Mouse (Mus musculus): ENCODE data around the gene Mrrf. TPM values are rescaled to one million over a fixed set of nuclear protein-coding genes. Genes with fewer than 3 reads are reported as not detected.
A peak's percentile ranks its signal among the peaks of the same experiment; 100 is the strongest.

Gene Mrrf
- polyA plus RNA-seq (2012; ENCODE audit: insufficient read depth, insufficient read length, missing spikeins): 32.9 and 33.1 TPM in 2 replicates

DNA sequence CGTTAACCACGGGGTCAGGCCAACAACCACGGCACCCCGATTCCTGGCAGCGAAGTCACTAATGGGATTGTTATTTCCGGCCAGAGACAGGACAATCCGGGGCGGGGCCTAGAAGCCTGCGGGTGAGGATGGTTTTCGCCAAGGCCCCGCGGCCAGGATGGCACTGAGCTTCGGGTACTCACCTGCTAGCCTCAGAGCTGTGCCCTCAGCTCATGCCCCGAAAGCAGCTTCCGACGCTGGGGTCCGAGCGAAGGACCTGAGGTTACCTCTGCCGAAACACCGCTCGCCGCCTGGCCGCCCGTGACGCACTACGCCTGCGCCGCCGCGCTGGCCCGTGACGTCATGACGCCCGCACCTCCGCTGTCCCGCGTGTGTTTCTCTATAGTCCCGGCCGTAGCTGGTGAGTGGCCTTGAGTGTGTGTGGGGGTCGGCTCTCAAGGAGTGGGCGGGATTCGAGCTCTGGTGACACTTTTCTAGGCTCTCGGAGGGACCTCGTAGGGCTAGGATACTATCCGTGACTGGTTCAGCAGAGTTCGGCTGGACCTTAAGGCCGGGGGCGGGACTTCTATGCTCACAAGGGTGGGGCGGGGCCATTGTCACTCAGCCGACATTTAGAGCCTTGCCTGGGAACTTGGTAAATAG, at the start of gene Mrrf, which contains the start of gene Rbm18:
Mrrf (plus strand) TSS at position 90 of the 642 bp plus-strand sequence.
Rbm18 (minus strand) TSS at position 474 of the 642 bp plus-strand sequence.
- H3K27ac ChIP-seq (replicated peaks; ENCODE audit: low read depth, low read length): peak within 1 kb of the TSS; percentile 99
- H3K4me3 ChIP-seq (ENCODE audit: insufficient read depth, low read depth, low read length): peak within 1 kb of the TSS; percentile 87
- H3K4me1 ChIP-seq (ENCODE audit: control insufficient read depth, insufficient read depth, insufficient read length, low read length): peaks cover 8% of the 10 kb centered on the region; the same call in 1 of the 2 replicates

- no peak overlapping the region for H3K27ac ChIP-seq (replicated peaks; ENCODE audit: low read depth, low read length)
- H3K4me3 ChIP-seq (ENCODE audit: insufficient read depth, low read depth, low read length): no peak overlapping the region
- H3K4me1 ChIP-seq (ENCODE audit: control insufficient read depth, insufficient read depth, insufficient read length, low read length): peaks cover 18% of the 10 kb centered on the region; the same call in 1 of the 2 replicates
Observed at GRCm38 (mm10) chr2:36089190-36089589, 47.0 kb upstream of the Mrrf start.

GRCm38 (mm10) chr2:36090853-36091741, 45.1 kb upstream of the Mrrf start:
- Histone ChIP-seq H3K4me3 (ENCODE audit: insufficient read depth, low read depth, low read length) (peak overlapping the region; percentile 27), H3K4me1 (ENCODE audit: control insufficient read depth, insufficient read depth, insufficient read length, low read length) (peaks cover 4% of the 10 kb centered on the region; the same call in 1 of the 2 replicates), H3K27ac (replicated peaks; ENCODE audit: low read depth, low read length) (no peak overlapping the region)

GRCm38 (mm10) chr2:36092748-36093147, 43.4 kb upstream of the Mrrf start:
- Histone ChIP-seq H3K4me3 (ENCODE audit: insufficient read depth, low read depth, low read length) (no peak overlapping the region), H3K27ac (replicated peaks; ENCODE audit: low read depth, low read length) (no peak overlapping the region), H3K4me1 (ENCODE audit: control insufficient read depth, insufficient read depth, insufficient read length, low read length) (peaks cover 4% of the 10 kb centered on the region; the same call in 1 of the 2 replicates)

GRCm38 (mm10) chr2:36093301-36093700, 42.9 kb upstream of the Mrrf start:
- peaks cover 4% of the 10 kb centered on the region; the same call in 1 of the 2 replicates for H3K4me1 ChIP-seq (ENCODE audit: control insufficient read depth, insufficient read depth, insufficient read length, low read length)
- H3K4me3 ChIP-seq (ENCODE audit: insufficient read depth, low read depth, low read length): no peak overlapping the region
- H3K27ac ChIP-seq (replicated peaks; ENCODE audit: low read depth, low read length): no peak overlapping the region

DNA sequence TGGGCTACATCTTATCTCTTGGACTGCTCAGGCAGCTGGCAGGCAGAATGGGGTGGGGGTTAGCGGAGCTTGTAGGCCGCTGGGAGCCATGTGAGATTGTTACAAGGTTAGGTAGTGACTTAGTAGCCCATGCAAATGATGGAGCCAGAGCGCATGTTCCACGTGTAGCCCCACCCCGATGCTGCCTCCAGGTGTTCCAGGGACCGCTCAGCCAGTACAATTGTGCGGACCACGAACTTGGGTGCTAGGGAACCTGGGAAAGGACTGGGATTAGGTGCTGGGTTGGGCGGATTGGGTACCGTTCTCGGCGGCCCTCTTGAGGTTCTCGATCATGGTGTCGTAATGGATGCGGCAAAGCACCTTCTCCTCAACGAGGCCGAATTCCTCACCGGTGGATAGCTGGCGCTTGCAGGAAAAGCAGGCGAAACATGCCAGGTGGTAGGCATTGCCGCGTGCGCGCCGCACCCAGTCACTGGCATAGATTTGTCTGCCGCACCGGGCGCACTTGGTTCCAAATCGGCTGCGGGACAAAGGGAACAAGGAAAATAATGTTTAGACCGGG, 42.2 kb upstream of the Mrrf start:
- Histone ChIP-seq H3K4me3 (ENCODE audit: insufficient read depth, low read depth, low read length) (no peak overlapping the region), H3K4me1 (ENCODE audit: control insufficient read depth, insufficient read depth, insufficient read length, low read length) (peaks cover 4% of the 10 kb centered on the region; the same call in 1 of the 2 replicates), H3K27ac (replicated peaks; ENCODE audit: low read depth, low read length) (no peak overlapping the region)

GRCm38 (mm10) chr2:36097129-36097815, 38.9 kb upstream of the Mrrf start:
- Histone ChIP-seq H3K4me3 (ENCODE audit: insufficient read depth, low read depth, low read length) (no peak overlapping the region), H3K4me1 (ENCODE audit: control insufficient read depth, insufficient read depth, insufficient read length, low read length) (peaks cover 2% of the 10 kb centered on the region; the same call in 1 of the 2 replicates), H3K27ac (replicated peaks; ENCODE audit: low read depth, low read length) (no peak overlapping the region)

DNA sequence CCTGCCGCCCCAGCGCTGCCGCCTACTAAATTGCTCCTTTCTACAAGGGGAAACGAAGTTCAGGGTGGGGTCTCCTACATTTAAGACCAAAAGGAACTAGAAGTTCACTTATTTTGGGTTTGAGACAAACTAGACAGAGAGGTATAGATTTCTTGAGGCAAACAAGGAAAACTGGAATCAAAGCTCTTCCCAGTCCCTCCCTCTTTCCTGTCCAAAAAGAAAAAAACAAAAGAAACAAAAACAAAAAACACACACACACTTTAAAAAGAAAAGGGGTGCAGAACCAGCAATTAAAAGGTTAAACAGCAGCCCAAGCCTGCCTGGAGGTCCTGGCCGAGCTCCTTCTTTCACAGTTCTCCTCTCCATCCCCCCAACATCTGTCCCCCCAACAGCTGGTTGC, 38.2 kb upstream of the Mrrf start:
- Histone ChIP-seq H3K4me3 (ENCODE audit: insufficient read depth, low read depth, low read length) (no peak overlapping the region), H3K27ac (replicated peaks; ENCODE audit: low read depth, low read length) (no peak overlapping the region), H3K4me1 (ENCODE audit: control insufficient read depth, insufficient read depth, insufficient read length, low read length) (peaks cover 2% of the 10 kb centered on the region)

GRCm38 (mm10) chr2:36099739-36100138, 36.5 kb upstream of the Mrrf start:
- Histone ChIP-seq H3K27ac (replicated peaks; ENCODE audit: low read depth, low read length) (no peak overlapping the region), H3K4me3 (ENCODE audit: insufficient read depth, low read depth, low read length) (no peak overlapping the region), H3K4me1 (ENCODE audit: control insufficient read depth, insufficient read depth, insufficient read length, low read length) (peaks cover 11% of the 10 kb centered on the region)

DNA sequence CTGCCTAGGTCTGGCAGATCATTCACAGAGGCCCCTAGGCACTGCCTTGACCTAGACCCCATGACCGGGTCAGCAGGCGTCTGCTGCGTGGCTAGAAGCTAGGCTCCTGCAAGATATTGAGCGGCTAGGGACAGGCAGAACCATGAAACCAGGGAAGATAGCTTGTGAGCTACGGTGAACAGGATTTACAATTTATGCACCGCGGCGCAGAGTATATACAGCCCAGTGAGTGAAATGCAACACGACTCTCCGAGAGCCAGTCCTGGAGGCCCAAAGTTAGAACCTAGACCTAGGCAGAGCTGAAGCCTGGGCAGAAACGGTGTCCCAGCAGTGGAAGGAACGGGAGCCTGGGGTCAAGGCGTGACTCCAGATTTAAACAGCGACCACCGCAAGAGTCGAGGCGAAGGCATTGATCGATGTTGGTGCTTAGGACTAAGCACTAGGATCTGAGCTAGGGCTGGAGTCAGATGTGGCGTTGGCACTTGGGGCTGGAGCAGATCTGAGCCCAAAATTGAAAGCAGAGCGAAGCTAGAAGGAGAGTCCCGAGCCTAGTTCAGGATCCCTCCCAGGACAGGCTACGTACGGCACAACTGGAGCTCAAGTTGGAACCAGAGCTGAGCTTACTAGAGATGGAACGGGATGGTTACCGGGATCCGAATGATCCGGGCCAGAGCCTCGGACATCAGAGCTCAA, 34.2 kb upstream of the Mrrf start:
- Histone ChIP-seq H3K4me3 (ENCODE audit: insufficient read depth, low read depth, low read length) (peak overlapping the region; percentile 10; the same call in 1 of the 2 replicates), H3K27ac (replicated peaks; ENCODE audit: low read depth, low read length) (no peak overlapping the region), H3K4me1 (ENCODE audit: control insufficient read depth, insufficient read depth, insufficient read length, low read length) (peaks cover 11% of the 10 kb centered on the region)

GRCm38 (mm10) chr2:36102559-36102946, 33.6 kb upstream of the Mrrf start:
- Histone ChIP-seq H3K27ac (replicated peaks; ENCODE audit: low read depth, low read length) (no peak overlapping the region), H3K4me3 (ENCODE audit: insufficient read depth, low read depth, low read length) (peak overlapping the region; percentile 10; the same call in 1 of the 2 replicates), H3K4me1 (ENCODE audit: control insufficient read depth, insufficient read depth, insufficient read length, low read length) (peaks cover 11% of the 10 kb centered on the region)

- peaks cover 11% of the 10 kb centered on the region for H3K4me1 ChIP-seq (ENCODE audit: control insufficient read depth, insufficient read depth, insufficient read length, low read length)
- H3K27ac ChIP-seq (replicated peaks; ENCODE audit: low read depth, low read length): no peak overlapping the region
- H3K4me3 ChIP-seq (ENCODE audit: insufficient read depth, low read depth, low read length): peak overlapping the region; percentile 61
Observed at GRCm38 (mm10) chr2:36103069-36103554, 33.1 kb upstream of the Mrrf start.

- Histone ChIP-seq H3K4me3 (ENCODE audit: insufficient read depth, low read depth, low read length) (peak overlapping the region; percentile 61), H3K4me1 (ENCODE audit: control insufficient read depth, insufficient read depth, insufficient read length, low read length) (peaks cover 11% of the 10 kb centered on the region), H3K27ac (replicated peaks; ENCODE audit: low read depth, low read length) (no peak overlapping the region)
Observed at GRCm38 (mm10) chr2:36103555-36104367, 32.4 kb upstream of the Mrrf start.
